In the genomic region with DNA sequence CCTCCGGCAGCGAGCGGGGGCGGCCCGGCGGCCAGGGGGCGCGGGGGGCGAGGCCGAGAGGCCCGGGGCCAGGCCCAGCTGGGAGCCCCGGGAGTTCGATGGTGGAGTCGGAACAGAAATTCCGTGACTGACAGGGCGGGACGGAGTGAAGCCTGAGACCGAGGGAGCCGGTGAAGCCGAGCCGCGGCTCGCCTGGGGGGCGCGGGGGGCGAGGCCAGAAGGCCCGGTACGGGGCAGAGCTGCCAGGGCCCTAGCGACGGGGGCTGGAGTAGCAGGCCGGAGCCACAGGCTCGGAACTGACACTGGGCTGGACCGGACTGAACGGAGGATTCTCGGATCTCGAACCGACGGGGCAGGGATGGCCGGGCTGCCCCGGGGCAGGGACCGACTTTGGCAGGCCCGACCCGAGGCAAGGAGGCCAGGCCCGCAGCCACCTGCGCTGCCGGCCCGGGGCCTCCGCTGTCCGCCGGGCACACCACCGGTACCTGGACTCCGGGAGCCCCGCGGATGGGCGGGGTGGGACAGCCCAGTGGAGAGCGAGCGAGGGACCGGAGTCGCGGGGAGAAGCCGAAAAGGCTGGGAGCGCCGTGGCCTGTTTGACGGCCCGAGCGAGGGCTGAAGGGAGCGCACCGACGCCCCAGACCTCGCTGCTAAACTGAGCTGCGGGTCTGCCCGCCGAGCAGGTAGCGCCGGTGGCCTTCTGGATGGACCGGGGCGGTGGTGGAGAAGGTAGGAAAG, we compare ENCODE assay signal across 1 mouse cellular context.
TF ChIP-seq lines count a peak whose summit lies in the region.

No protein-coding gene starts in this region.

TF ChIP-seq in MEL, 35 proteins besides CTCF, POLR2A, EP300 and RAD21 (continued from another document):
- 0 out of 2 replicates have a peak, but pooled peaks have one; percentile 76 for TF ChIP-seq MAZ (IDR thresholded peaks at IDR 0.05; ENCODE audit: low read depth, low read length)
- TF ChIP-seq KAT2A (conservative IDR thresholded peaks at IDR 0.05; ENCODE audit: low read depth, low read length), result no peak; the same call in 1 of the 2 replicates
- no peak for TF ChIP-seq MYB (IDR thresholded peaks at IDR 0.05; ENCODE audit: low read depth, low read length)
- TF ChIP-seq UBTF (IDR thresholded peaks at IDR 0.05; ENCODE audit: borderline replicate concordance, insufficient read depth, low read depth, low read length), result peak; percentile 82; the same call in 1 of the 2 replicates
- no peak for TF ChIP-seq POLR2AphosphoS2 (IDR thresholded peaks at IDR 0.05; ENCODE audit: low read length)
- no peak for TF ChIP-seq TBP (IDR thresholded peaks at IDR 0.05; ENCODE audit: low read depth, low read length)
- TF ChIP-seq MAFK (IDR thresholded peaks at IDR 0.05; ENCODE audit: borderline replicate concordance, low read depth, low read length), result no peak
- TF ChIP-seq CHD2 (IDR thresholded peaks at IDR 0.05; ENCODE audit: low read length), result no peak
- no peak for TF ChIP-seq MEF2A (IDR thresholded peaks at IDR 0.05; ENCODE audit: extremely low read depth, insufficient replicate concordance, low read depth, low read length, poor library complexity, severe bottlenecking)
